ENCODE assay signal across 16 mouse cellular contexts in the genomic region with DNA sequence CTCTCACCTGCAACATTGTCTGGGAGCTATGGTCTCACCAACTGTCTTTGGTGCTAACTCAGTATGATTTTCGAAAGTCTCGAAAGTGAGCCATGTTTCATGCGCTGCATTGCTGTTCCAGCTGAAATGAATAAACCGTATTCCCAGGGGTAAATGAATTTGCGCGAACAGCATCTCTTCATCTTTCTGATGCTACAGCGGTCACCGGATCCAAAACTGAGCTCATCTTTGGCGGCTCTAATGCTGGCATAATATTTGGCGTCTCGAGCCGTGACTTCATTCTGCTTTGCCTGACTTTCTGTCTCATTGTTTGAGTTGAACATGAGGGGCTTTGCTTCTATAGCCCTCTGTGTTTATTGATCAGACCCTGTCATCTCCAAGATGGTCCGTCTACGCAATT.
A peak's percentile ranks its signal among the peaks of the same experiment; 100 is the strongest.
DNase-seq lines count a peak whose midpoint lies in the region; ATAC-seq and TF ChIP-seq lines count a peak whose summit lies in the region.
"Had no signal": no experiment of that assay in that cellular context is flagged by ENCODE, and none has a peak within 500 bp of the region (broad histone marks: within the 10 kb centered on the region; RNA-seq: fewer than 3 reads in every experiment).

No protein-coding gene starts in this region.

- H3K27ac ChIP-seq in heart, adult 2 months = no peak overlapping the region
- peak overlapping the region; percentile 52; the same call in 1 of the 2 replicates for H3K27ac ChIP-seq in midbrain, embryonic 12.5 days (replicated peaks)
- no peak overlapping the region for H3K27ac ChIP-seq in midbrain, embryonic 11.5 days (ENCODE audit: low read depth, low read length)
- H3K27ac ChIP-seq in hindbrain, embryonic 15.5 days (replicated peaks) = peak overlapping the region; percentile 42; the same call in 1 of the 2 replicates
- peak overlapping the region; percentile 60 for H3K27ac ChIP-seq in midbrain, embryonic 15.5 days
- H3K27ac ChIP-seq: embryonic facial prominence, embryonic 10.5 days; intestine, embryonic 15.5 days had no signal

- H3K4me1 ChIP-seq in heart, adult 2 months (ENCODE audit: control insufficient read depth, insufficient read depth, low read length) = no peaks in the 10 kb centered on the region
- H3K4me1 ChIP-seq in midbrain, embryonic 12.5 days = peaks cover 4% of the 10 kb centered on the region; the same call in 1 of the 2 replicates
- no peaks in the 10 kb centered on the region for H3K4me1 ChIP-seq in midbrain, embryonic 11.5 days (ENCODE audit: control insufficient read depth, insufficient read depth, low read length)
- H3K4me1 ChIP-seq in hindbrain, embryonic 15.5 days (replicated peaks) = peaks cover 5% of the 10 kb centered on the region; the same call in 1 of the 2 replicates
- H3K4me1 ChIP-seq in midbrain, embryonic 15.5 days = peaks cover 10% of the 10 kb centered on the region; the same call in 1 of the 2 replicates
- H3K4me1 ChIP-seq: embryonic facial prominence, embryonic 10.5 days; heart, embryonic 12.5 days; intestine, embryonic 15.5 days had no signal

- intact Hi-C loops in heart, adult 2 months (cut with DNase I) = no loop called here

- TF ChIP-seq EP300 in heart, adult 2 months (IDR thresholded peaks at IDR 0.05; ENCODE audit: insufficient read depth, low read depth, low read length) = no peak

- H3K9me3 ChIP-seq in midbrain, embryonic 12.5 days = no peaks in the 10 kb centered on the region
- no peaks in the 10 kb centered on the region for H3K9me3 ChIP-seq in midbrain, embryonic 11.5 days (ENCODE audit: control insufficient read depth, low read length)
- H3K9me3 ChIP-seq in hindbrain, embryonic 15.5 days = no peaks in the 10 kb centered on the region
- no peaks in the 10 kb centered on the region for H3K9me3 ChIP-seq in midbrain, embryonic 15.5 days
- H3K9me3 ChIP-seq: embryonic facial prominence, embryonic 10.5 days; heart, embryonic 12.5 days; intestine, embryonic 15.5 days had no signal

- no peak for TF ChIP-seq POLR2A in heart, adult 2 months (IDR thresholded peaks at IDR 0.05; ENCODE audit: insufficient read depth, low read depth, low read length)

- H3K4me3 ChIP-seq in heart, adult 2 months = no peak overlapping the region
- no peak overlapping the region for H3K4me3 ChIP-seq in midbrain, embryonic 12.5 days
- no peak overlapping the region for H3K4me3 ChIP-seq in midbrain, embryonic 11.5 days (ENCODE audit: low read depth, low read length)
- no peak overlapping the region for H3K4me3 ChIP-seq in hindbrain, embryonic 15.5 days
- H3K4me3 ChIP-seq in midbrain, embryonic 15.5 days = no peak overlapping the region
- H3K4me3 ChIP-seq: embryonic facial prominence, embryonic 10.5 days; heart, embryonic 12.5 days; intestine, embryonic 15.5 days had no signal

- H3K79me2 ChIP-seq in heart, adult 2 months (replicated peaks; ENCODE audit: control insufficient read depth, insufficient read depth, low read length) = no peaks in the 10 kb centered on the region

- H3K9ac ChIP-seq in heart, adult 2 months (ENCODE audit: low read depth, low read length) = no peak overlapping the region
- no peak overlapping the region for H3K9ac ChIP-seq in midbrain, embryonic 12.5 days (replicated peaks)
- H3K9ac ChIP-seq in midbrain, embryonic 11.5 days (ENCODE audit: low read length) = no peak overlapping the region
- no peak overlapping the region for H3K9ac ChIP-seq in hindbrain, embryonic 15.5 days
- no peak overlapping the region for H3K9ac ChIP-seq in midbrain, embryonic 15.5 days
- H3K9ac ChIP-seq: heart, embryonic 12.5 days; intestine, embryonic 15.5 days had no signal

- no peaks in the 10 kb centered on the region for H3K36me3 ChIP-seq in heart, adult 2 months (ENCODE audit: control insufficient read depth, insufficient read depth, low read length)
- no peaks in the 10 kb centered on the region for H3K36me3 ChIP-seq in midbrain, embryonic 12.5 days
- no peaks in the 10 kb centered on the region for H3K36me3 ChIP-seq in midbrain, embryonic 11.5 days (ENCODE audit: control insufficient read depth, insufficient read depth, low read length)
- H3K36me3 ChIP-seq in hindbrain, embryonic 15.5 days = no peaks in the 10 kb centered on the region
- H3K36me3 ChIP-seq in midbrain, embryonic 15.5 days (replicated peaks) = no peaks in the 10 kb centered on the region
- H3K36me3 ChIP-seq: embryonic facial prominence, embryonic 10.5 days; heart, embryonic 12.5 days; intestine, embryonic 15.5 days had no signal

- no peak for TF ChIP-seq CTCF in heart, adult 2 months (IDR thresholded peaks at IDR 0.05)

- peak; percentile 42 for DNase-seq in heart, adult 11 months
- DNase-seq in heart, adult 2 months = no peak
- DNase-seq in midbrain, embryonic 11.5 days (ENCODE audit: low spot score, missing footprints) = no peak
- DNase-seq in gastrocnemius, adult 8-10 months (ENCODE audit: low spot score in 2 of 2) = no peak
- DNase-seq: adrenal gland, adult 2 months; adrenal gland, postnatal 25 days; cerebellum, adult 2 months; cerebellum, postnatal 10 days; gastrocnemius, postnatal 10 days; kidney, adult 18-20 months had no signal

- no peak for ATAC-seq in midbrain, embryonic 12.5 days (ENCODE audit: low FRiP score, low read depth)
- no peak for ATAC-seq in midbrain, embryonic 11.5 days (ENCODE audit: low FRiP score)
- no peak for ATAC-seq in hindbrain, embryonic 15.5 days (ENCODE audit: low FRiP score, low read depth)
- 0 out of 2 replicates have a peak, but pooled peaks have one; percentile 24 for ATAC-seq in midbrain, embryonic 15.5 days (replicated peaks)
- ATAC-seq: intestine, embryonic 15.5 days had no signal

- 90% methylated on average over 14 of the region's 14 CpGs for WGBS in heart, adult 2 months
- 82% methylated on average over 14 of the region's 14 CpGs for WGBS in midbrain, embryonic 12.5 days
- 90% methylated on average over 14 of the region's 14 CpGs for WGBS in midbrain, embryonic 11.5 days
- WGBS in hindbrain, embryonic 15.5 days = 78% methylated on average over 14 of the region's 14 CpGs
- WGBS in midbrain, embryonic 15.5 days = 74% methylated on average over 14 of the region's 14 CpGs

- no peak overlapping the region for H3K4me2 ChIP-seq in midbrain, embryonic 12.5 days (replicated peaks)
- no peak overlapping the region for H3K4me2 ChIP-seq in midbrain, embryonic 11.5 days
- no peak overlapping the region for H3K4me2 ChIP-seq in hindbrain, embryonic 15.5 days
- H3K4me2 ChIP-seq in midbrain, embryonic 15.5 days = peak overlapping the region; percentile 21; the same call in 1 of the 2 replicates
- H3K4me2 ChIP-seq: heart, embryonic 12.5 days; intestine, embryonic 15.5 days had no signal

- H3K27me3 ChIP-seq in heart, adult 2 months (ENCODE audit: control insufficient read depth, insufficient read depth, low read length) = no peaks in the 10 kb centered on the region
- H3K27me3 ChIP-seq in midbrain, embryonic 12.5 days = no peaks in the 10 kb centered on the region
- H3K27me3 ChIP-seq in midbrain, embryonic 11.5 days (ENCODE audit: control insufficient read depth, insufficient read depth, low read length) = no peaks in the 10 kb centered on the region
- no peaks in the 10 kb centered on the region for H3K27me3 ChIP-seq in hindbrain, embryonic 15.5 days
- no peaks in the 10 kb centered on the region for H3K27me3 ChIP-seq in midbrain, embryonic 15.5 days (replicated peaks)
- H3K27me3 ChIP-seq: heart, embryonic 12.5 days; intestine, embryonic 15.5 days had no signal

Comparison
In these comparisons a context has a peak if more than half of its experiments do, and no peak if none do; other contexts are left out.
1. H3K27ac ChIP-seq: peak in midbrain, embryonic 12.5 days (single experiment), hindbrain, embryonic 15.5 days (single experiment) and midbrain, embryonic 15.5 days (single experiment); none in heart, adult 2 months (single experiment) and midbrain, embryonic 11.5 days (single experiment).